Mouse (Mus musculus) bone marrow, adult 2 months (tissue): Measurements from ENCODE around the gene Rundc1.

Source experiments
- CTCF ChIP-seq: fragments of 200-500 bp; IDR thresholded peaks from 2 replicates; pipeline ENCODE4 v1.5.1; 2011; ENCODE audit warnings: low read length, control low read depth; ENCODE audit not compliant: control insufficient read depth, insufficient read depth
- POLR2A ChIP-seq: fragments of 200-500 bp; IDR thresholded peaks from 2 replicates; pipeline ENCODE4 v1.6.1; 2011; ENCODE audit warnings: low read depth, mild to moderate bottlenecking, control low read depth, low read length, borderline replicate concordance; ENCODE audit not compliant: control insufficient read depth

DNA sequence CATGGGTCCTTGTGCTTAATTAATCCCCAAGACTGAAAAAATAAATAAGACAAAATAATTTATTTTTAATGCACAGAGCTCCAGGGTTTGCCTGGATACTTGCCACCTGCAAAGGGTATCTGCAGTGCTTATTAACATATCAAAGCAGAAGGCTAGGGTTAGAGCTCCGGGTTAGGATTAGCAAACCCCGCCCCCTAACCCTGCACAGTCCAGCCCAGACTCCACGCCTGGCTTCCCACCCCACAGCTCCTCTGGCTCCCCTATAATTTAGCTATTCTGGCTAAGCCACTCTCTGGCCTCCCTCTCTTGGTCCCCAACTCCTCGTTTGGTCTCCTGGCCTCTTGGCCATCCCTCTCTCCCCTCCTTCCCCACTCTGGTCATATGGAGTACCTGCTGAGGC lies 43.1 kb upstream of the Rundc1 start:
- no peak for TF ChIP-seq CTCF
- TF ChIP-seq POLR2A, result no peak
